Comparison of ENCODE assay signal across 21 mouse cellular contexts in the genomic region with DNA sequence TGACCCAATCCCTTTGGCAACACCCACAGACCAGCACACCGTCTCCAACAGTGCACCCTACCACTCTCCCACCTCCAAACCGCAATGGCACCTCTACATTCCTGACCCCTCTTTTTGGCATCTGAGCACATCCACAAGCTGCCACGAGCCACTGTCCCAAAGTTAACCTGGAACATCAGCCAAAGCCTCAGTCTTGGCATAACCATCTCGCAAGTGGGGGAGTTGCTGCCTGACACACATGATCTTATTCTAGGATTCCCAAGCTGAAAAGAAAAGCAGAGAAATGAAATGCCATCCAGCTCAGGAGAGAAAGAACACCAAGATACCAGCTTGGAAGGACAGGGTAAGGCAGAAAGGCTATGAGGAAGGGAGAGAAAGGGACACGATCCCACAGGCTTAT. TPM values are rescaled to one million over a fixed set of nuclear protein-coding genes. Genes with fewer than 3 reads are reported as not detected.
DNase-seq lines count a peak whose midpoint lies in the region; ATAC-seq and TF ChIP-seq lines count a peak whose summit lies in the region.
"Had no signal": no experiment of that assay in that cellular context is flagged by ENCODE, and none has a peak within 500 bp of the region (broad histone marks: within the 10 kb centered on the region; RNA-seq: fewer than 3 reads in every experiment).

No protein-coding gene starts in this region.

- TF ChIP-seq CTCF in layer of hippocampus, adult 2 months (conservative IDR thresholded peaks at IDR 0.05), result no peak

- WGBS in heart, embryonic 13.5 days, result 86% methylated on average over 5 of the region's 5 CpGs
- 93% methylated on average over 5 of the region's 5 CpGs for WGBS in heart, embryonic 11.5 days (ENCODE audit: insufficient replicate concordance)

- H3K4me2 ChIP-seq in heart, embryonic 13.5 days, result no peak overlapping the region
- H3K4me2 ChIP-seq in heart, embryonic 11.5 days, result no peak overlapping the region
- peak overlapping the region; percentile 9 for H3K4me2 ChIP-seq in myocyte (ENCODE audit: low read depth)
- H3K4me2 ChIP-seq: embryonic facial prominence, embryonic 15.5 days; heart, embryonic 15.5 days; intestine, embryonic 15.5 days had no signal

- peaks cover 71% of the 10 kb centered on the region for H3K4me1 ChIP-seq in heart, embryonic 13.5 days
- peaks cover 47% of the 10 kb centered on the region for H3K4me1 ChIP-seq in heart, embryonic 11.5 days (ENCODE audit: control insufficient read depth, insufficient read depth, low read length)

- H3K4me3 ChIP-seq in heart, embryonic 13.5 days, result no peak overlapping the region
- H3K4me3 ChIP-seq in heart, embryonic 11.5 days (ENCODE audit: low read depth, low read length), result no peak overlapping the region
- H3K4me3 ChIP-seq in layer of hippocampus, adult 2 months, result peak overlapping the region; percentile 81
- no peak overlapping the region for H3K4me3 ChIP-seq in myocyte
- H3K4me3 ChIP-seq: embryonic facial prominence, embryonic 15.5 days; erythroblast, embryonic 14.5 days; forebrain, embryonic 10.5 days; heart, embryonic 15.5 days; hindbrain, embryonic 10.5 days; intestine, embryonic 15.5 days had no signal

- H3K9ac ChIP-seq in heart, embryonic 13.5 days, result 0 out of 2 replicates have a peak overlapping the region, but pooled peaks have one; percentile 16
- no peak overlapping the region for H3K9ac ChIP-seq in heart, embryonic 11.5 days (ENCODE audit: low read depth, low read length)
- H3K9ac ChIP-seq: embryonic facial prominence, embryonic 15.5 days; intestine, embryonic 15.5 days had no signal

- H3K79me2 ChIP-seq in myocyte (ENCODE audit: control insufficient read depth, insufficient read depth), result peaks cover 76% of the 10 kb centered on the region

- DNase-seq in layer of hippocampus, adult 2 months (ENCODE audit: low spot score in 2 of 2), result no peak
- no peak for DNase-seq in layer of hippocampus, postnatal 36 days
- DNase-seq in brain, adult 2 months (ENCODE audit: low read depth, low spot score), result peak; percentile 74
- DNase-seq: adrenal gland, postnatal 14 days; cerebellum, adult 2 months; cerebellum, postnatal 10 days; embryo, embryonic 11 days; gastrocnemius, postnatal 25 days had no signal

- H3ac ChIP-seq in myocyte (ENCODE audit: control insufficient read depth, insufficient read length), result no peak overlapping the region

- H3K36me3 ChIP-seq in heart, embryonic 13.5 days, result peaks cover 68% of the 10 kb centered on the region
- H3K36me3 ChIP-seq in heart, embryonic 11.5 days (ENCODE audit: control insufficient read depth, insufficient read depth, low read length), result peaks cover 20% of the 10 kb centered on the region; the same call in 1 of the 2 replicates
- H3K36me3 ChIP-seq in myocyte (ENCODE audit: control insufficient read depth, insufficient read depth), result peaks cover 25% of the 10 kb centered on the region

- no peak for ATAC-seq in heart, embryonic 13.5 days (ENCODE audit: extremely low read depth, insufficient number of reproducible peaks, low FRiP score, low TSS enrichment)
- no peak for ATAC-seq in heart, embryonic 11.5 days (replicated peaks; ENCODE audit: insufficient number of reproducible peaks, low FRiP score, low TSS enrichment)
- ATAC-seq: activated CD4-positive, CD25-positive, alpha-beta regulatory T cell, adult 4 months; forebrain, embryonic 14.5 days; intestine, embryonic 15.5 days; Patski had no signal

- no peaks in the 10 kb centered on the region for H3K27me3 ChIP-seq in heart, embryonic 13.5 days (replicated peaks)
- no peaks in the 10 kb centered on the region for H3K27me3 ChIP-seq in heart, embryonic 11.5 days (ENCODE audit: control insufficient read depth, insufficient read depth, low read length)
- H3K27me3 ChIP-seq in myocyte (ENCODE audit: control insufficient read depth, insufficient read depth, insufficient read length), result no peaks in the 10 kb centered on the region
- H3K27me3 ChIP-seq: CH12.LX; embryonic facial prominence, embryonic 15.5 days; heart, embryonic 15.5 days; intestine, embryonic 15.5 days; Patski had no signal

- no peak overlapping the region for H3K27ac ChIP-seq in heart, embryonic 13.5 days (replicated peaks)
- H3K27ac ChIP-seq in heart, embryonic 11.5 days (ENCODE audit: low read depth, low read length), result no peak overlapping the region
- H3K27ac ChIP-seq in layer of hippocampus, adult 2 months, result peak overlapping the region; percentile 93
- H3K27ac ChIP-seq: embryonic facial prominence, embryonic 15.5 days; forebrain, embryonic 10.5 days; heart, embryonic 15.5 days; hindbrain, embryonic 10.5 days; intestine, embryonic 15.5 days had no signal

- no peak for TF ChIP-seq POLR2A in myocyte (IDR thresholded peaks at IDR 0.05; ENCODE audit: insufficient read length, low read depth)

- no peaks in the 10 kb centered on the region for H3K9me3 ChIP-seq in heart, embryonic 13.5 days
- no peaks in the 10 kb centered on the region for H3K9me3 ChIP-seq in heart, embryonic 11.5 days (replicated peaks; ENCODE audit: control insufficient read depth, low read length)
- H3K9me3 ChIP-seq: embryonic facial prominence, embryonic 15.5 days; forebrain, embryonic 10.5 days; heart, embryonic 15.5 days; hindbrain, embryonic 10.5 days; intestine, embryonic 15.5 days had no signal

TF ChIP-seq in myocyte, 11 proteins besides CTCF, POLR2A, EP300 and RAD21:
- TF ChIP-seq SRF (IDR thresholded peaks at IDR 0.05; ENCODE audit: control insufficient read depth, insufficient read length, low read depth) (no peak), MAX (IDR thresholded peaks at IDR 0.05; ENCODE audit: low read depth) (no peak), TCF12 (IDR thresholded peaks at IDR 0.05; ENCODE audit: insufficient read depth, poor library complexity, severe bottlenecking) (no peak), POLR2AphosphoS2 (IDR thresholded peaks at IDR 0.05; ENCODE audit: insufficient read length, low read depth) (no peak), TCF3 (IDR thresholded peaks at IDR 0.05; ENCODE audit: insufficient read length, low read depth) (no peak), MYOG (IDR thresholded peaks at IDR 0.05; ENCODE audit: control insufficient read depth in 1 of 3, insufficient read depth in 1 of 3, insufficient read length in 2 of 3, low read depth in 2 of 3) (no peak), REST (IDR thresholded peaks at IDR 0.05; ENCODE audit: insufficient read depth, insufficient read length) (no peak), CEBPB (IDR thresholded peaks at IDR 0.05; ENCODE audit: insufficient read depth, poor library complexity, severe bottlenecking) (no peak), MYOD1 (IDR thresholded peaks at IDR 0.05; ENCODE audit: control insufficient read depth in 1 of 3, insufficient read length in 2 of 3, low read depth in 2 of 3) (no peak), USF1 (IDR thresholded peaks at IDR 0.05; ENCODE audit: low read depth) (no peak), E2F4 (IDR thresholded peaks at IDR 0.05; ENCODE audit: insufficient read depth) (no peak)
TF ChIP-seq in myocyte: peak in this region for 0.

RNA-seq across cellular contexts. Expression of a gene that starts 3.4 kb away (rescaled TPM):
- polyA plus RNA-seq in heart, embryonic 13.5 days (2015; fragmentation: Nextera tagmentation; extraction: Ambion mirVana), result 55.0 and 60.2 TPM in 2 replicates
- 61.8 and 65.6 TPM in 2 replicates for polyA plus RNA-seq in heart, embryonic 11.5 days (2014; fragmentation: Nextera tagmentation; extraction: Ambion mirVana)
- total RNA-seq in layer of hippocampus, adult 2 months (2021), result 100 to 1,000 TPM; 216 to 229 TPM
- total RNA-seq in layer of hippocampus, postnatal 36 days (2021), result 100 to 1,000 TPM; 187 to 199 TPM
- 57.2 TPM for polyA plus RNA-seq in myocyte (2012; fragmentation: generic; extraction: Trizol)

RNA-seq across cellular contexts. Expression of a gene that starts 46.0 kb away (rescaled TPM):
- 1.4 and 2.3 TPM in 2 replicates for polyA plus RNA-seq in heart, embryonic 13.5 days (2015; fragmentation: Nextera tagmentation; extraction: Ambion mirVana)
- polyA plus RNA-seq in heart, embryonic 11.5 days (2014; fragmentation: Nextera tagmentation; extraction: Ambion mirVana), result 0.37 and 0.66 TPM in 2 replicates
- total RNA-seq in layer of hippocampus, adult 2 months (2021), result 1 to 10 TPM; 3.2 to 4.2 TPM
- total RNA-seq in layer of hippocampus, postnatal 36 days (2021), result 1 to 10 TPM; 4.2 to 4.3 TPM
- 40.1 TPM for polyA plus RNA-seq in myocyte (2012; fragmentation: generic; extraction: Trizol)
- polyA plus RNA-seq: activated CD4-positive, CD25-positive, alpha-beta regulatory T cell, adult 4 months; erythroblast, embryonic 14.5 days had no signal

RNA-seq across cellular contexts. Expression of a gene that starts 56.1 kb away (rescaled TPM):
- 13.8 and 14.9 TPM in 2 replicates for polyA plus RNA-seq in heart, embryonic 13.5 days (2015; fragmentation: Nextera tagmentation; extraction: Ambion mirVana)
- polyA plus RNA-seq in heart, embryonic 11.5 days (2014; fragmentation: Nextera tagmentation; extraction: Ambion mirVana), result 18.7 and 19.1 TPM in 2 replicates
- total RNA-seq in layer of hippocampus, adult 2 months (2021), result 10 to 100 TPM; 20.4 to 20.9 TPM
- total RNA-seq in layer of hippocampus, postnatal 36 days (2021), result 10 to 100 TPM; 16.5 to 16.9 TPM
- polyA plus RNA-seq in myocyte (2012; fragmentation: generic; extraction: Trizol), result 11.9 TPM

Comparison
In these comparisons a context has a peak if more than half of its experiments do, and no peak if none do; other contexts are left out.
1. RNA of a gene that starts 46.0 kb away (polyA plus RNA-seq): 40.1 TPM in myocyte (single experiment); 1.4 to 2.3 TPM in heart, embryonic 13.5 days and 0.37 to 0.66 TPM in heart, embryonic 11.5 days; every median in the first group is over 10 times any median in the second.